Mouse (Mus musculus) limb, embryonic 15.5 days (tissue): ENCODE measurements around the gene Gtf2f1. TPM values are rescaled to one million over a fixed set of nuclear protein-coding genes. Genes with fewer than 3 reads are reported as not detected.

Experiments
- ATAC-seq: fragments of 200-750 bp; cut with Nextera tagmentation; 2 replicates; pipeline ENCODE4 v1.8.0; 2017; ENCODE audit warnings: low read depth, moderate TSS enrichment; ENCODE audit not compliant: insufficient number of reproducible peaks, low FRiP score, low TSS enrichment
- H3K27ac ChIP-seq: fragments of 300-500 bp; sonication (generic); 2 replicates; pipeline ENCODE4 v1.5.1; 2015; ENCODE audit warnings: moderate library complexity, mild to moderate bottlenecking, inconsistent platforms
- H3K27me3 ChIP-seq: fragments of 300-500 bp; sonication (generic); 2 replicates; pipeline ENCODE4 v1.6.1; 2015; ENCODE audit warnings: inconsistent platforms
- H3K36me3 ChIP-seq: fragments of 300-500 bp; sonication (generic); 2 replicates; pipeline ENCODE4 v1.6.1; 2015; ENCODE audit warnings: inconsistent platforms
- H3K4me1 ChIP-seq: fragments of 300-500 bp; sonication (generic); 2 replicates; pipeline ENCODE4 v1.6.1; 2015; ENCODE audit warnings: inconsistent platforms
- H3K4me2 ChIP-seq: fragments of 300-500 bp; sonication (generic); 2 replicates; pipeline ENCODE4 v1.6.1; 2015; ENCODE audit warnings: mild to moderate bottlenecking, inconsistent platforms
- H3K4me3 ChIP-seq: fragments of 300-500 bp; sonication (generic); 2 replicates; pipeline ENCODE4 v1.5.1; 2015; ENCODE audit warnings: mild to moderate bottlenecking, inconsistent platforms
- H3K9ac ChIP-seq: fragments of 300-500 bp; sonication (generic); 2 replicates; pipeline ENCODE4 v1.6.1; 2015; ENCODE audit warnings: inconsistent platforms
- H3K9me3 ChIP-seq: fragments of 300-500 bp; sonication (generic); 2 replicates; pipeline ENCODE4 v1.6.1; 2016; ENCODE audit warnings: inconsistent platforms
- WGBS: fragments of 180-500 bp; shearing (Covaris S2); methylation state at CpG from one replicate; pipeline ENCODE4 v1.1.7; 2015; 5-methylcytosine and 5-hydroxymethylcytosine counted together
- polyA plus RNA-seq: library from polyadenylated mRNA; unstranded; fragments of >200 nt; fragmentation: Nextera tagmentation; extraction: Ambion mirVana; gene quantifications from 2 replicates; pipeline ENCODE4 v1.2.1, GENCODE M21; 2015

Gtf2f1 gene
- polyA plus RNA-seq, 1 experiment from 2014 or later, result 62.0 TPM

GRCm38 (mm10) chr17:56985656-56986055 is 25.4 kb downstream of the Gtf2f1 start:
- no peak overlapping the region for H3K27ac ChIP-seq
- H3K9me3 ChIP-seq, result no peaks in the 10 kb centered on the region
- H3K36me3 ChIP-seq, result no peaks in the 10 kb centered on the region
- ATAC-seq, result no peak
- 64% methylated on average over 3 of the region's 3 CpGs for WGBS
- H3K4me3 ChIP-seq, result no peak overlapping the region
- H3K9ac ChIP-seq, result no peak overlapping the region
- peaks cover 2% of the 10 kb centered on the region for H3K4me1 ChIP-seq
- H3K27me3 ChIP-seq, result no peaks in the 10 kb centered on the region
- no peak overlapping the region for H3K4me2 ChIP-seq

- 75% methylated on average over 9 of the region's 9 CpGs for WGBS
- H3K4me1 ChIP-seq, result peaks cover 2% of the 10 kb centered on the region; the same call in 1 of the 2 replicates
- no peak overlapping the region for H3K4me3 ChIP-seq
- ATAC-seq, result no peak
- H3K27me3 ChIP-seq, result no peaks in the 10 kb centered on the region
- H3K4me2 ChIP-seq, result no peak overlapping the region
- no peak overlapping the region for H3K27ac ChIP-seq
- H3K36me3 ChIP-seq, result no peaks in the 10 kb centered on the region
- H3K9ac ChIP-seq, result no peak overlapping the region
- no peaks in the 10 kb centered on the region for H3K9me3 ChIP-seq
These were observed 26.2 kb downstream of the Gtf2f1 start for GRCm38 (mm10) chr17:56984886-56985285.

GRCm38 (mm10) chr17:56982013-56982412 is 29.1 kb downstream of the Gtf2f1 start, which contains the start of gene Acer1:
TSS of gene Acer1 (minus strand) at chr17:56982126.
- Histone ChIP-seq H3K36me3 (no peaks in the 10 kb centered on the region), H3K4me3 (no peak within 1 kb of the TSS), H3K4me2 (no peak within 1 kb of the TSS), H3K4me1 (no peaks in the 10 kb centered on the region), H3K9ac (no peak within 1 kb of the TSS), H3K27ac (no peak within 1 kb of the TSS; the same call in 1 of the 2 replicates), H3K27me3 (no peaks in the 10 kb centered on the region), H3K9me3 (no peaks in the 10 kb centered on the region)
- WGBS, result 67% methylated on average over 5 of the region's 5 CpGs
- no peak for ATAC-seq

- Histone ChIP-seq H3K27ac (no peak overlapping the region), H3K36me3 (no peaks in the 10 kb centered on the region)
- 55% methylated on average over 7 of the region's 7 CpGs for WGBS
These were observed 30.0 kb downstream of the Gtf2f1 start for GRCm38 (mm10) chr17:56981049-56981448.

GRCm38 (mm10) chr17:56979524-56979923 is 31.6 kb downstream of the Gtf2f1 start:
- Histone ChIP-seq H3K27ac (no peak overlapping the region), H3K36me3 (no peaks in the 10 kb centered on the region), H3K4me2 (no peak overlapping the region), H3K9me3 (no peaks in the 10 kb centered on the region), H3K4me1 (no peaks in the 10 kb centered on the region; the same call in 1 of the 2 replicates), H3K4me3 (no peak overlapping the region), H3K9ac (no peak overlapping the region), H3K27me3 (no peaks in the 10 kb centered on the region)
- 19% methylated on average over 5 of the region's 8 CpGs for WGBS
- ATAC-seq, result no peak

More at GRCm38 (mm10) chr17:56981049-56981448, 30.0 kb downstream of the Gtf2f1 start:
- no peaks in the 10 kb centered on the region for H3K9me3 ChIP-seq
- no peaks in the 10 kb centered on the region for H3K4me1 ChIP-seq
- ATAC-seq, result no peak
- H3K9ac ChIP-seq, result no peak overlapping the region
- no peak overlapping the region for H3K4me3 ChIP-seq
- no peak overlapping the region for H3K4me2 ChIP-seq
- H3K27me3 ChIP-seq, result no peaks in the 10 kb centered on the region

- Histone ChIP-seq H3K4me1 (no peaks in the 10 kb centered on the region; the same call in 1 of the 2 replicates), H3K9ac (no peak overlapping the region), H3K4me3 (no peak overlapping the region), H3K36me3 (no peaks in the 10 kb centered on the region), H3K9me3 (no peaks in the 10 kb centered on the region), H3K27ac (no peak overlapping the region), H3K27me3 (no peaks in the 10 kb centered on the region), H3K4me2 (no peak overlapping the region)
- WGBS, result 66% methylated on average over 8 of the region's 8 CpGs
- ATAC-seq, result no peak
These were observed 34.3 kb downstream of the Gtf2f1 start for GRCm38 (mm10) chr17:56976531-56977390.

- no peak for ATAC-seq
- Histone ChIP-seq H3K9ac (no peak overlapping the region), H3K4me3 (no peak overlapping the region), H3K36me3 (no peaks in the 10 kb centered on the region), H3K27ac (no peak overlapping the region), H3K4me1 (no peaks in the 10 kb centered on the region; the same call in 1 of the 2 replicates), H3K9me3 (no peaks in the 10 kb centered on the region), H3K27me3 (0 out of 2 replicates have a peak, but pooled peaks cover 4% of the 10 kb centered on the region), H3K4me2 (no peak overlapping the region)
- WGBS, result 67% methylated on average over 3 of the region's 3 CpGs
These were observed 35.7 kb downstream of the Gtf2f1 start for GRCm38 (mm10) chr17:56975391-56975790.

GRCm38 (mm10) chr17:56974708-56975240 is 36.3 kb downstream of the Gtf2f1 start:
- Histone ChIP-seq H3K36me3 (no peaks in the 10 kb centered on the region), H3K4me2 (no peak overlapping the region), H3K4me3 (no peak overlapping the region), H3K9ac (no peak overlapping the region), H3K27me3 (0 out of 2 replicates have a peak, but pooled peaks cover 8% of the 10 kb centered on the region), H3K27ac (no peak overlapping the region), H3K4me1 (no peaks in the 10 kb centered on the region; the same call in 1 of the 2 replicates), H3K9me3 (no peaks in the 10 kb centered on the region)
- 0 out of 2 replicates have a peak, but pooled peaks have one; percentile 42 for ATAC-seq
- 54% methylated on average over 5 of the region's 5 CpGs for WGBS

- no peak for ATAC-seq
- Histone ChIP-seq H3K9me3 (no peaks in the 10 kb centered on the region), H3K4me2 (no peak overlapping the region), H3K27me3 (0 out of 2 replicates have a peak, but pooled peaks cover 11% of the 10 kb centered on the region), H3K36me3 (no peaks in the 10 kb centered on the region), H3K9ac (no peak overlapping the region), H3K4me3 (no peak overlapping the region), H3K4me1 (no peaks in the 10 kb centered on the region; the same call in 1 of the 2 replicates), H3K27ac (no peak overlapping the region)
- 55% methylated on average over 13 of the region's 14 CpGs for WGBS
These were observed 37.0 kb downstream of the Gtf2f1 start for GRCm38 (mm10) chr17:56973956-56974707.

- Histone ChIP-seq H3K36me3 (no peaks in the 10 kb centered on the region), H3K4me2 (no peak overlapping the region), H3K9ac (no peak overlapping the region), H3K27me3 (0 out of 2 replicates have a peak, but pooled peaks cover 11% of the 10 kb centered on the region), H3K9me3 (no peaks in the 10 kb centered on the region), H3K4me3 (no peak overlapping the region), H3K27ac (no peak overlapping the region), H3K4me1 (no peaks in the 10 kb centered on the region; the same call in 1 of the 2 replicates)
- no peak for ATAC-seq
- WGBS, result 66% methylated on average over 5 of the region's 5 CpGs
These were observed 41.0 kb downstream of the Gtf2f1 start for GRCm38 (mm10) chr17:56970081-56970480.

- no peaks in the 10 kb centered on the region for H3K36me3 ChIP-seq
- WGBS, result 54% methylated on average over 3 of the region's 3 CpGs
- H3K27me3 ChIP-seq, result 0 out of 2 replicates have a peak, but pooled peaks cover 11% of the 10 kb centered on the region
- H3K4me1 ChIP-seq, result no peaks in the 10 kb centered on the region
- no peaks in the 10 kb centered on the region for H3K9me3 ChIP-seq
- no peak overlapping the region for H3K9ac ChIP-seq
- H3K4me3 ChIP-seq, result no peak overlapping the region
- no peak overlapping the region for H3K27ac ChIP-seq
- no peak for ATAC-seq
- H3K4me2 ChIP-seq, result no peak overlapping the region
These were observed 41.8 kb downstream of the Gtf2f1 start for GRCm38 (mm10) chr17:56969321-56969720.
